ENCODE assay signal across 9 mouse cellular contexts in genomic region chr1:89570522-89571299, GRCm38 (mm10).
A peak's percentile ranks its signal among the peaks of the same experiment; 100 is the strongest.
DNase-seq lines count a peak whose midpoint lies in the region; TF ChIP-seq lines count a peak whose summit lies in the region.
"Had no signal": no experiment of that assay in that cellular context is flagged by ENCODE, and none has a peak within 500 bp of the region (broad histone marks: within the 10 kb centered on the region; RNA-seq: fewer than 3 reads in every experiment).

No protein-coding gene starts in this region.

- H3K79me2 ChIP-seq in heart, adult 2 months (replicated peaks; ENCODE audit: control insufficient read depth, insufficient read depth, low read length), result peaks cover 2% of the 10 kb centered on the region
- H3K79me2 ChIP-seq in myocyte (ENCODE audit: control insufficient read depth, insufficient read depth), result peaks cover 90% of the 10 kb centered on the region

- no peak overlapping the region for H3K27ac ChIP-seq in heart, adult 2 months
- no peak overlapping the region for H3K27ac ChIP-seq in limb, embryonic 10.5 days
- H3K27ac ChIP-seq: forebrain, embryonic 15.5 days; hindbrain, embryonic 15.5 days had no signal

- no peak overlapping the region for H3K4me3 ChIP-seq in heart, adult 2 months
- H3K4me3 ChIP-seq in myocyte, result no peak overlapping the region
- H3K4me3 ChIP-seq in limb, embryonic 10.5 days, result no peak overlapping the region
- H3K4me3 ChIP-seq: forebrain, embryonic 15.5 days; hindbrain, embryonic 15.5 days had no signal

- peak; percentile 40 for DNase-seq in lung, postnatal 36 days
- DNase-seq in lung, postnatal 14 days, result no peak
- DNase-seq in adrenal gland, adult 8-10 months, result peak; percentile 69
- peak; percentile 58 to 73 for DNase-seq in heart, adult 2 months
- DNase-seq in spleen, postnatal 10 days (ENCODE audit: low spot score in 2 of 2), result no peak
- no peak for DNase-seq in limb, embryonic 10.5 days (ENCODE audit: low spot score)

- intact Hi-C loops in heart, adult 2 months (cut with DNase I), result no loop called here

- H3K4me2 ChIP-seq in myocyte (ENCODE audit: low read depth), result peak overlapping the region; percentile 73
- H3K4me2 ChIP-seq: forebrain, embryonic 15.5 days; hindbrain, embryonic 15.5 days had no signal

- no peak for TF ChIP-seq POLR2A in heart, adult 2 months (IDR thresholded peaks at IDR 0.05; ENCODE audit: insufficient read depth, low read depth, low read length)
- no peak for TF ChIP-seq POLR2A in myocyte (IDR thresholded peaks at IDR 0.05; ENCODE audit: insufficient read length, low read depth)

- TF ChIP-seq CTCF in heart, adult 2 months (IDR thresholded peaks at IDR 0.05), result no peak

- H3K4me1 ChIP-seq in heart, adult 2 months (ENCODE audit: control insufficient read depth, insufficient read depth, low read length), result peaks cover 40% of the 10 kb centered on the region
- peaks cover 62% of the 10 kb centered on the region for H3K4me1 ChIP-seq in limb, embryonic 10.5 days

- no peaks in the 10 kb centered on the region for H3K9me3 ChIP-seq in limb, embryonic 10.5 days (replicated peaks)
- H3K9me3 ChIP-seq: forebrain, embryonic 15.5 days; hindbrain, embryonic 15.5 days had no signal

- TF ChIP-seq EP300 in heart, adult 2 months (IDR thresholded peaks at IDR 0.05; ENCODE audit: insufficient read depth, low read depth, low read length), result no peak

- no peak overlapping the region for H3ac ChIP-seq in myocyte (ENCODE audit: control insufficient read depth, insufficient read length)

- no peaks in the 10 kb centered on the region for H3K36me3 ChIP-seq in heart, adult 2 months (ENCODE audit: control insufficient read depth, insufficient read depth, low read length)
- no peaks in the 10 kb centered on the region for H3K36me3 ChIP-seq in myocyte (ENCODE audit: control insufficient read depth, insufficient read depth)
- H3K36me3 ChIP-seq in limb, embryonic 10.5 days, result no peaks in the 10 kb centered on the region
- H3K36me3 ChIP-seq: forebrain, embryonic 15.5 days; hindbrain, embryonic 15.5 days had no signal

- H3K27me3 ChIP-seq in heart, adult 2 months (ENCODE audit: control insufficient read depth, insufficient read depth, low read length), result no peaks in the 10 kb centered on the region
- H3K27me3 ChIP-seq in myocyte (ENCODE audit: control insufficient read depth, insufficient read depth, insufficient read length), result no peaks in the 10 kb centered on the region
- no peaks in the 10 kb centered on the region for H3K27me3 ChIP-seq in limb, embryonic 10.5 days (ENCODE audit: low read depth, poor library complexity, severe bottlenecking)
- H3K27me3 ChIP-seq: forebrain, embryonic 15.5 days; hindbrain, embryonic 15.5 days had no signal

- H3K9ac ChIP-seq in heart, adult 2 months (ENCODE audit: low read depth, low read length), result no peak overlapping the region
- H3K9ac ChIP-seq: forebrain, embryonic 15.5 days; hindbrain, embryonic 15.5 days had no signal

- WGBS in heart, adult 2 months, result 74% methylated on average over 4 of the region's 4 CpGs
- 81% methylated on average over 4 of the region's 4 CpGs for WGBS in limb, embryonic 10.5 days

TF ChIP-seq in myocyte, 11 proteins besides CTCF, POLR2A, EP300 and RAD21:
- TF ChIP-seq REST (IDR thresholded peaks at IDR 0.05; ENCODE audit: insufficient read depth, insufficient read length) (no peak), MAX (IDR thresholded peaks at IDR 0.05; ENCODE audit: low read depth) (no peak), TCF12 (IDR thresholded peaks at IDR 0.05; ENCODE audit: insufficient read depth, poor library complexity, severe bottlenecking) (peak; percentile 20), CEBPB (IDR thresholded peaks at IDR 0.05; ENCODE audit: insufficient read depth, poor library complexity, severe bottlenecking) (no peak), POLR2AphosphoS2 (IDR thresholded peaks at IDR 0.05; ENCODE audit: insufficient read length, low read depth) (no peak), USF1 (IDR thresholded peaks at IDR 0.05; ENCODE audit: low read depth) (no peak), TCF3 (IDR thresholded peaks at IDR 0.05; ENCODE audit: insufficient read length, low read depth) (peak; percentile 19), E2F4 (IDR thresholded peaks at IDR 0.05; ENCODE audit: insufficient read depth) (no peak), MYOD1 (IDR thresholded peaks at IDR 0.05; ENCODE audit: control insufficient read depth in 1 of 3, insufficient read length in 2 of 3, low read depth in 2 of 3) (peak in 2 of 3 experiments; percentile 77 to 84), MYOG (IDR thresholded peaks at IDR 0.05; ENCODE audit: control insufficient read depth in 1 of 3, insufficient read depth in 1 of 3, insufficient read length in 2 of 3, low read depth in 2 of 3) (peak; percentile 31 to 87 (median 38)), SRF (IDR thresholded peaks at IDR 0.05; ENCODE audit: control insufficient read depth, insufficient read length, low read depth) (no peak)

Comparison
In these comparisons a context has a peak if more than half of its experiments do, and no peak if none do; other contexts are left out.
1. DNase-seq: peak in lung, postnatal 36 days (single experiment), adrenal gland, adult 8-10 months (single experiment) and heart, adult 2 months (2 of 2); none in lung, postnatal 14 days (single experiment), spleen, postnatal 10 days (0 of 2) and limb, embryonic 10.5 days (single experiment).